Mouse (Mus musculus) E14TG2a.4 (cell line): Measurements from ENCODE around the gene Gm20388.

ENCODE experiments used
- H3K27me3 ChIP-seq: 2 replicates; pipeline ENCODE4 v1.6.1; 2014; ENCODE audit warnings: low read length, control low read depth; ENCODE audit not compliant: insufficient read depth
- H3K36me3 ChIP-seq: 2 replicates; pipeline ENCODE4 v1.6.1; 2014; ENCODE audit warnings: low read length, control low read depth; ENCODE audit not compliant: insufficient read depth
- H3K4me1 ChIP-seq: replicated peaks from 2 replicates; pipeline ENCODE4 v1.6.1; 2014; ENCODE audit warnings: low read depth, low read length, control low read depth
- H3K4me3 ChIP-seq: replicated peaks from 2 replicates; pipeline ENCODE4 v1.5.1; 2014; ENCODE audit warnings: mild to moderate bottlenecking, low read length
- H3K9me3 ChIP-seq: 2 replicates; pipeline ENCODE4 v1.6.1; 2014; ENCODE audit warnings: low read length, control low read depth
- CTCF ChIP-seq: conservative IDR thresholded peaks from 2 replicates; pipeline ENCODE4 v1.5.1; 2014; ENCODE audit warnings: low read length
- NANOG ChIP-seq: IDR thresholded peaks from 2 replicates; pipeline ENCODE4 v1.6.1; 2014; ENCODE audit warnings: borderline replicate concordance, low read length, mixed read lengths
- POU5F1 ChIP-seq: IDR thresholded peaks from 2 replicates; pipeline ENCODE4 v1.6.1; 2014; ENCODE audit warnings: low read length, borderline replicate concordance

Gm20388 gene

GRCm38 (mm10) chr8:120244553-120244952 lies 333.9 kb downstream of the Gm20388 start:
- TF ChIP-seq NANOG (no peak), CTCF (peak; percentile 72)
- Histone ChIP-seq H3K36me3 (no peaks in the 10 kb centered on the region), H3K4me3 (no peak overlapping the region), H3K4me1 (peaks cover 3% of the 10 kb centered on the region; the same call in 1 of the 2 replicates), H3K27me3 (peaks cover 7% of the 10 kb centered on the region; the same call in 1 of the 2 replicates), H3K9me3 (peaks cover 6% of the 10 kb centered on the region; the same call in 1 of the 2 replicates)

GRCm38 (mm10) chr8:120247618-120248017 lies 337.0 kb downstream of the Gm20388 start:
- Histone ChIP-seq H3K4me3 (no peak overlapping the region), H3K9me3 (peaks cover 6% of the 10 kb centered on the region; the same call in 1 of the 2 replicates), H3K27me3 (no peaks in the 10 kb centered on the region), H3K4me1 (peaks cover 33% of the 10 kb centered on the region), H3K36me3 (no peaks in the 10 kb centered on the region)
- no peak for TF ChIP-seq POU5F1
- no peak for TF ChIP-seq NANOG
- TF ChIP-seq CTCF, result peak; percentile 85

GRCm38 (mm10) chr8:120248031-120248430 lies 337.4 kb downstream of the Gm20388 start:
- Histone ChIP-seq H3K4me1 (peaks cover 37% of the 10 kb centered on the region), H3K36me3 (no peaks in the 10 kb centered on the region), H3K4me3 (no peak overlapping the region), H3K27me3 (no peaks in the 10 kb centered on the region), H3K9me3 (peaks cover 6% of the 10 kb centered on the region; the same call in 1 of the 2 replicates)
- TF ChIP-seq POU5F1 (no peak), CTCF (no peak), NANOG (no peak)

GRCm38 (mm10) chr8:120248451-120248850 lies 337.8 kb downstream of the Gm20388 start:
- H3K27me3 ChIP-seq, result 0 out of 2 replicates have a peak, but pooled peaks cover under 1% of the 10 kb centered on the region
- H3K4me3 ChIP-seq, result no peak overlapping the region
- peaks cover 37% of the 10 kb centered on the region for H3K4me1 ChIP-seq
- no peaks in the 10 kb centered on the region for H3K36me3 ChIP-seq
- H3K9me3 ChIP-seq, result peaks cover 6% of the 10 kb centered on the region; the same call in 1 of the 2 replicates
- TF ChIP-seq POU5F1 (no peak), NANOG (no peak), CTCF (no peak)

- H3K36me3 ChIP-seq, result no peaks in the 10 kb centered on the region
- H3K27me3 ChIP-seq, result peaks cover 7% of the 10 kb centered on the region; the same call in 1 of the 2 replicates
- no peak for TF ChIP-seq POU5F1
- TF ChIP-seq NANOG, result no peak
- no peak for TF ChIP-seq CTCF
- H3K4me3 ChIP-seq, result no peak overlapping the region
- peaks cover 6% of the 10 kb centered on the region; the same call in 1 of the 2 replicates for H3K9me3 ChIP-seq
- H3K4me1 ChIP-seq, result peaks cover 45% of the 10 kb centered on the region
Observed at GRCm38 (mm10) chr8:120249800-120250336, 339.2 kb downstream of the Gm20388 start.

GRCm38 (mm10) chr8:120250750-120251410 lies 340.2 kb downstream of the Gm20388 start:
- TF ChIP-seq NANOG (no peak), POU5F1 (no peak), CTCF (no peak)
- Histone ChIP-seq H3K4me1 (peaks cover 55% of the 10 kb centered on the region), H3K9me3 (peaks cover 6% of the 10 kb centered on the region; the same call in 1 of the 2 replicates), H3K36me3 (no peaks in the 10 kb centered on the region), H3K27me3 (peaks cover 7% of the 10 kb centered on the region; the same call in 1 of the 2 replicates), H3K4me3 (peak overlapping the region; percentile 7; the same call in 1 of the 2 replicates)

GRCm38 (mm10) chr8:120251411-120252035 lies 340.9 kb downstream of the Gm20388 start:
- Histone ChIP-seq H3K27me3 (peaks cover 7% of the 10 kb centered on the region; the same call in 1 of the 2 replicates), H3K9me3 (peaks cover 6% of the 10 kb centered on the region; the same call in 1 of the 2 replicates), H3K4me1 (peaks cover 61% of the 10 kb centered on the region), H3K36me3 (no peaks in the 10 kb centered on the region), H3K4me3 (peak overlapping the region; percentile 7; the same call in 1 of the 2 replicates)
- TF ChIP-seq CTCF (no peak), NANOG (no peak), POU5F1 (no peak)

GRCm38 (mm10) chr8:120253626-120254025 lies 343.0 kb downstream of the Gm20388 start:
- no peaks in the 10 kb centered on the region for H3K36me3 ChIP-seq
- no peaks in the 10 kb centered on the region for H3K9me3 ChIP-seq
- H3K4me1 ChIP-seq, result peaks cover 81% of the 10 kb centered on the region
- H3K27me3 ChIP-seq, result peaks cover 13% of the 10 kb centered on the region
- TF ChIP-seq NANOG, result no peak
- no peak for TF ChIP-seq CTCF
- no peak for TF ChIP-seq POU5F1
- H3K4me3 ChIP-seq, result no peak overlapping the region
